Mouse (Mus musculus) C2C12 (cell line): ENCODE measurements around the gene Map4k5. TPM values are rescaled to one million over a fixed set of nuclear protein-coding genes. Genes with fewer than 3 reads are reported as not detected.

Experiments used
- H3K27me3 ChIP-seq: one replicate; pipeline ENCODE4 v1.6.1; 2011; ENCODE audit not compliant: control insufficient read depth, insufficient read depth, insufficient read length
- H3K36me3 ChIP-seq: one replicate; pipeline ENCODE4 v1.6.1; 2011; ENCODE audit not compliant: control insufficient read depth, insufficient read depth
- H3K4me3 ChIP-seq: one replicate; pipeline ENCODE4 v1.5.1; 2011; ENCODE audit warnings: mild to moderate bottlenecking, control low read depth; ENCODE audit not compliant: poor library complexity, insufficient read depth, severe bottlenecking
- H3K79me2 ChIP-seq: one replicate; pipeline ENCODE4 v1.6.1; 2011; ENCODE audit not compliant: control insufficient read depth, insufficient read depth
- H3K79me3 ChIP-seq: one replicate; pipeline ENCODE4 v1.6.1; 2011; ENCODE audit warnings: low read depth, control low read depth
- H3ac ChIP-seq: one replicate; pipeline ENCODE3; 2011; ENCODE audit warnings: low read depth; ENCODE audit not compliant: control insufficient read depth, insufficient read length
- CEBPB ChIP-seq: IDR thresholded peaks from one replicate; pipeline ENCODE4 v1.6.1; 2011; ENCODE audit warnings: low read depth, mild to moderate bottlenecking, control low read depth, moderate library complexity
- CTCF ChIP-seq: IDR thresholded peaks from one replicate; pipeline ENCODE4 v1.5.1; 2011; ENCODE audit not compliant: control insufficient read depth, insufficient read depth, insufficient read length
- FOSL1 ChIP-seq: IDR thresholded peaks from one replicate; pipeline ENCODE4 v1.8.0; 2011; ENCODE audit warnings: mild to moderate bottlenecking, low read length; ENCODE audit not compliant: poor library complexity, insufficient read depth, severe bottlenecking
- MAX ChIP-seq: IDR thresholded peaks from one replicate; pipeline ENCODE4 v1.6.1; 2011; ENCODE audit warnings: mild to moderate bottlenecking, control low read depth
- MYOD1 ChIP-seq: IDR thresholded peaks from one replicate; pipeline ENCODE4 v1.6.1; 2011; ENCODE audit warnings: low read depth; ENCODE audit not compliant: control insufficient read depth, insufficient read length
- MYOG ChIP-seq: IDR thresholded peaks from one replicate; pipeline ENCODE4 v1.6.1; 2011; ENCODE audit not compliant: control insufficient read depth, insufficient read length; ENCODE audit errors: extremely low read depth
- USF1 ChIP-seq: IDR thresholded peaks from one replicate; pipeline ENCODE4 v1.6.1; 2011; ENCODE audit warnings: low read depth, mild to moderate bottlenecking, control low read depth, moderate library complexity
- polyA plus RNA-seq: library from polyadenylated mRNA; unstranded; fragments of >200 nt; fragmentation: generic; extraction: Trizol; gene quantifications from one replicate; pipeline ENCODE4 v1.2.1, GENCODE M21; 2012; ENCODE audit warnings: missing spikeins

Gene Map4k5
- polyA plus RNA-seq, 1 experiment, result 8.3 TPM

GRCm38 (mm10) chr12:69777957-69778356, 115.0 kb downstream of the Map4k5 start:
- Histone ChIP-seq H3ac (no peak overlapping the region), H3K79me2 (no peaks in the 10 kb centered on the region), H3K36me3 (no peaks in the 10 kb centered on the region), H3K79me3 (no peaks in the 10 kb centered on the region), H3K27me3 (no peaks in the 10 kb centered on the region), H3K4me3 (no peak overlapping the region)
- no peak for TF ChIP-seq FOSL1
- TF ChIP-seq MYOD1, result no peak
- TF ChIP-seq CTCF, result no peak
- no peak for TF ChIP-seq USF1
- TF ChIP-seq MAX, result no peak
- TF ChIP-seq MYOG, result no peak
- TF ChIP-seq CEBPB, result no peak

- Histone ChIP-seq H3K4me3 (no peak overlapping the region), H3K27me3 (no peaks in the 10 kb centered on the region), H3K36me3 (no peaks in the 10 kb centered on the region), H3ac (no peak overlapping the region), H3K79me2 (no peaks in the 10 kb centered on the region), H3K79me3 (no peaks in the 10 kb centered on the region)
- TF ChIP-seq MAX (no peak), MYOD1 (no peak), FOSL1 (no peak), MYOG (no peak), CEBPB (no peak), CTCF (no peak), USF1 (no peak)
Measured at GRCm38 (mm10) chr12:69777341-69777730, 115.7 kb downstream of the Map4k5 start.

GRCm38 (mm10) chr12:69776607-69777340, 116.2 kb downstream of the Map4k5 start:
- no peak overlapping the region for H3K4me3 ChIP-seq
- no peaks in the 10 kb centered on the region for H3K36me3 ChIP-seq
- TF ChIP-seq MYOD1 (no peak), USF1 (no peak), FOSL1 (no peak), MAX (no peak), MYOG (no peak), CTCF (no peak), CEBPB (no peak)

GRCm38 (mm10) chr12:69768841-69769240, 124.2 kb downstream of the Map4k5 start:
- TF ChIP-seq CEBPB (no peak), MAX (no peak), CTCF (no peak), USF1 (no peak), MYOG (no peak), FOSL1 (no peak), MYOD1 (no peak)
- Histone ChIP-seq H3ac (no peak overlapping the region), H3K79me3 (no peaks in the 10 kb centered on the region), H3K36me3 (no peaks in the 10 kb centered on the region), H3K4me3 (no peak overlapping the region), H3K27me3 (no peaks in the 10 kb centered on the region), H3K79me2 (no peaks in the 10 kb centered on the region)

More at GRCm38 (mm10) chr12:69776607-69777340, 116.2 kb downstream of the Map4k5 start:
- Histone ChIP-seq H3K79me2 (no peaks in the 10 kb centered on the region), H3ac (no peak overlapping the region), H3K27me3 (no peaks in the 10 kb centered on the region), H3K79me3 (no peaks in the 10 kb centered on the region)

GRCm38 (mm10) chr12:69767476-69768258, 125.3 kb downstream of the Map4k5 start:
- Histone ChIP-seq H3K79me2 (no peaks in the 10 kb centered on the region), H3K79me3 (no peaks in the 10 kb centered on the region), H3ac (no peak overlapping the region), H3K4me3 (no peak overlapping the region), H3K36me3 (no peaks in the 10 kb centered on the region), H3K27me3 (no peaks in the 10 kb centered on the region)
- no peak for TF ChIP-seq MYOD1
- no peak for TF ChIP-seq USF1
- TF ChIP-seq FOSL1, result no peak
- no peak for TF ChIP-seq MYOG
- no peak for TF ChIP-seq CTCF
- TF ChIP-seq MAX, result no peak
- no peak for TF ChIP-seq CEBPB
